Mouse (Mus musculus): ENCODE data around the gene Adamts4. TPM values are rescaled to one million over a fixed set of nuclear protein-coding genes. Genes with fewer than 3 reads are reported as not detected.

The Adamts4 gene
- polyA plus RNA-seq, 1 experiment = 1.2 TPM

GRCm38 (mm10) chr1:171285096-171285892 lies 35.1 kb downstream of the Adamts4 start:
- 77% methylated on average over 20 of the region's 20 CpGs for WGBS
- Histone ChIP-seq H3K36me3 (ENCODE audit: control insufficient read depth, insufficient read depth, low read length) (no peaks in the 10 kb centered on the region), H3K27me3 (replicated peaks; ENCODE audit: control insufficient read depth, insufficient read depth, low read length) (no peaks in the 10 kb centered on the region), H3K4me1 (ENCODE audit: control insufficient read depth, insufficient read depth, low read length) (peaks cover 2% of the 10 kb centered on the region; the same call in 1 of the 2 replicates), H3K27ac (ENCODE audit: insufficient read depth, low read depth, low read length) (no peak overlapping the region), H3K4me3 (ENCODE audit: insufficient read depth, low read depth, low read length) (no peak overlapping the region)
- DNase-seq = no peak
- TF ChIP-seq POLR2A (IDR thresholded peaks at IDR 0.05; ENCODE audit: low read depth, low read length) (no peak), CTCF (conservative IDR thresholded peaks at IDR 0.05; ENCODE audit: insufficient read depth, insufficient read length, low read depth, low read length) (no peak)

- Histone ChIP-seq H3K4me1 (ENCODE audit: control insufficient read depth, insufficient read depth, low read length) (no peaks in the 10 kb centered on the region; the same call in 1 of the 2 replicates), H3K4me3 (ENCODE audit: insufficient read depth, low read depth, low read length) (no peak overlapping the region), H3K27ac (ENCODE audit: insufficient read depth, low read depth, low read length) (no peak overlapping the region), H3K36me3 (ENCODE audit: control insufficient read depth, insufficient read depth, low read length) (no peaks in the 10 kb centered on the region), H3K27me3 (replicated peaks; ENCODE audit: control insufficient read depth, insufficient read depth, low read length) (no peaks in the 10 kb centered on the region)
- 70% methylated on average over 19 of the region's 19 CpGs for WGBS
- TF ChIP-seq CTCF (conservative IDR thresholded peaks at IDR 0.05; ENCODE audit: insufficient read depth, insufficient read length, low read depth, low read length) (no peak), POLR2A (IDR thresholded peaks at IDR 0.05; ENCODE audit: low read depth, low read length) (no peak)
- DNase-seq = no peak
Observed at GRCm38 (mm10) chr1:171286517-171286916, 36.3 kb downstream of the Adamts4 start.

- no peaks in the 10 kb centered on the region for H3K36me3 ChIP-seq (ENCODE audit: control insufficient read depth, insufficient read depth, low read length)
- H3K27ac ChIP-seq (ENCODE audit: insufficient read depth, low read depth, low read length) = peak within 1 kb of the TSS; percentile 60
- peak within 1 kb of the TSS; percentile 74 for H3K4me3 ChIP-seq (ENCODE audit: insufficient read depth, low read depth, low read length)
- no peaks in the 10 kb centered on the region for H3K27me3 ChIP-seq (replicated peaks; ENCODE audit: control insufficient read depth, insufficient read depth, low read length)
- under 1% methylated on average over 49 of the region's 49 CpGs for WGBS
- no peaks in the 10 kb centered on the region; the same call in 1 of the 2 replicates for H3K4me1 ChIP-seq (ENCODE audit: control insufficient read depth, insufficient read depth, low read length)
- TF ChIP-seq POLR2A (IDR thresholded peaks at IDR 0.05; ENCODE audit: low read depth, low read length) = no peak
- no peak for TF ChIP-seq CTCF (conservative IDR thresholded peaks at IDR 0.05; ENCODE audit: insufficient read depth, insufficient read length, low read depth, low read length)
- DNase-seq = peak; percentile 97
Observed at GRCm38 (mm10) chr1:171287136-171288081, 37.2 kb downstream of the Adamts4 start, which contains the start of gene Usp21. Usp21 (minus strand) TSS chr1:171287991.

- DNase-seq = no peak
- Histone ChIP-seq H3K27me3 (replicated peaks; ENCODE audit: control insufficient read depth, insufficient read depth, low read length) (no peaks in the 10 kb centered on the region), H3K27ac (ENCODE audit: insufficient read depth, low read depth, low read length) (0 out of 2 replicates have a peak overlapping the region, but pooled peaks have one; percentile 0), H3K4me1 (ENCODE audit: control insufficient read depth, insufficient read depth, low read length) (no peaks in the 10 kb centered on the region; the same call in 1 of the 2 replicates), H3K36me3 (ENCODE audit: control insufficient read depth, insufficient read depth, low read length) (no peaks in the 10 kb centered on the region), H3K4me3 (ENCODE audit: insufficient read depth, low read depth, low read length) (no peak overlapping the region)
- 69% methylated on average over 4 of the region's 4 CpGs for WGBS
- no peak for TF ChIP-seq POLR2A (IDR thresholded peaks at IDR 0.05; ENCODE audit: low read depth, low read length)
- no peak for TF ChIP-seq CTCF (conservative IDR thresholded peaks at IDR 0.05; ENCODE audit: insufficient read depth, insufficient read length, low read depth, low read length)
Observed at GRCm38 (mm10) chr1:171288328-171288727, 38.1 kb downstream of the Adamts4 start.

GRCm38 (mm10) chr1:171293351-171293750 lies 43.1 kb downstream of the Adamts4 start:
- Histone ChIP-seq H3K27ac (ENCODE audit: insufficient read depth, low read depth, low read length) (no peak overlapping the region), H3K4me3 (ENCODE audit: insufficient read depth, low read depth, low read length) (no peak overlapping the region), H3K27me3 (replicated peaks; ENCODE audit: control insufficient read depth, insufficient read depth, low read length) (no peaks in the 10 kb centered on the region), H3K36me3 (ENCODE audit: control insufficient read depth, insufficient read depth, low read length) (no peaks in the 10 kb centered on the region), H3K4me1 (ENCODE audit: control insufficient read depth, insufficient read depth, low read length) (no peaks in the 10 kb centered on the region; the same call in 1 of the 2 replicates)
- no peak for TF ChIP-seq POLR2A (IDR thresholded peaks at IDR 0.05; ENCODE audit: low read depth, low read length)
- TF ChIP-seq CTCF (conservative IDR thresholded peaks at IDR 0.05; ENCODE audit: insufficient read depth, insufficient read length, low read depth, low read length) = no peak
- WGBS = 74% methylated on average over 3 of the region's 3 CpGs
- DNase-seq = no peak

- H3K27me3 ChIP-seq (replicated peaks; ENCODE audit: control insufficient read depth, insufficient read depth, low read length) = no peaks in the 10 kb centered on the region
- 23% methylated on average over 5 of the region's 5 CpGs for WGBS
- peak overlapping the region; percentile 97 for H3K27ac ChIP-seq (ENCODE audit: insufficient read depth, low read depth, low read length)
- no peak for DNase-seq
- peak overlapping the region; percentile 89 for H3K4me3 ChIP-seq (ENCODE audit: insufficient read depth, low read depth, low read length)
- TF ChIP-seq POLR2A (IDR thresholded peaks at IDR 0.05; ENCODE audit: low read depth, low read length) (no peak), CTCF (conservative IDR thresholded peaks at IDR 0.05; ENCODE audit: insufficient read depth, insufficient read length, low read depth, low read length) (no peak)
- H3K36me3 ChIP-seq (ENCODE audit: control insufficient read depth, insufficient read depth, low read length) = no peaks in the 10 kb centered on the region
- H3K4me1 ChIP-seq (ENCODE audit: control insufficient read depth, insufficient read depth, low read length) = no peaks in the 10 kb centered on the region; the same call in 1 of the 2 replicates
Observed at GRCm38 (mm10) chr1:171293906-171294297, 43.7 kb downstream of the Adamts4 start.

Measured in kidney, adult 2 months (tissue).